Mouse (Mus musculus) kidney, postnatal 0 days (tissue): Measurements from ENCODE around the gene Ccdc71. TPM values are rescaled to one million over a fixed set of nuclear protein-coding genes. Genes with fewer than 3 reads are reported as not detected.

Experiments
- ATAC-seq: fragments of 200-750 bp; cut with Nextera tagmentation; replicated peaks from 2 replicates; pipeline ENCODE4 v1.8.0; 2017; ENCODE audit warnings: low read depth, moderate number of reproducible peaks, moderate TSS enrichment, moderate library complexity; ENCODE audit not compliant: low FRiP score
- DNase-seq: peaks from one replicate; pipeline ENCODE4 v3.0.0-alpha.2; 2016; ENCODE audit warnings: low spot score
- H3K27ac ChIP-seq: fragments of 300-500 bp; sonication (generic); 2 replicates; pipeline ENCODE4 v1.5.1; 2014; ENCODE audit warnings: mild to moderate bottlenecking
- H3K27me3 ChIP-seq: fragments of 300-500 bp; sonication (generic); 2 replicates; pipeline ENCODE4 v1.6.1; 2014; ENCODE audit warnings: low read length, mixed read lengths; ENCODE audit not compliant: insufficient read depth
- H3K36me3 ChIP-seq: fragments of 300-500 bp; sonication (generic); 2 replicates; pipeline ENCODE4 v1.6.1; 2014; ENCODE audit warnings: low read length, mixed read lengths; ENCODE audit not compliant: insufficient read depth
- H3K4me1 ChIP-seq: fragments of 300-500 bp; sonication (generic); replicated peaks from 2 replicates; pipeline ENCODE4 v1.6.1; 2014; ENCODE audit warnings: antibody characterized with exemption, low read length, mixed read lengths; ENCODE audit not compliant: insufficient read depth
- H3K4me2 ChIP-seq: fragments of 300-500 bp; sonication (generic); 2 replicates; pipeline ENCODE4 v1.6.1; 2014; ENCODE audit warnings: mild to moderate bottlenecking, low read length, moderate library complexity, mixed read lengths
- H3K4me3 ChIP-seq: fragments of 300-500 bp; sonication (generic); replicated peaks from 2 replicates; pipeline ENCODE4 v1.5.1; 2014; ENCODE audit warnings: low read depth, low read length
- H3K9ac ChIP-seq: fragments of 300-500 bp; sonication (generic); 2 replicates; pipeline ENCODE4 v1.6.1; 2014; ENCODE audit warnings: low read depth, low read length
- H3K9me3 ChIP-seq: fragments of 300-500 bp; sonication (generic); replicated peaks from 2 replicates; pipeline ENCODE4 v1.6.1; 2016; ENCODE audit warnings: low read length, inconsistent platforms, mixed read lengths
- CTCF ChIP-seq: IDR thresholded peaks from 2 replicates; pipeline ENCODE4 v1.5.1; 2016; ENCODE audit warnings: antibody characterized with exemption, low read depth, mild to moderate bottlenecking, moderate library complexity
- WGBS: fragments of 180-500 bp; shearing (Covaris S2); extraction: QIAGEN DNeasy Blood & Tissue Kit; methylation state at CpG from one replicate; pipeline ENCODE4 v1.1.7; 2014; 5-methylcytosine and 5-hydroxymethylcytosine counted together
- polyA plus RNA-seq: library from polyadenylated mRNA; unstranded; fragments of >200 nt; fragmentation: Nextera tagmentation; extraction: Ambion mirVana; gene quantifications from 2 replicates; pipeline ENCODE4 v1.2.1, GENCODE M21; 2015

The Ccdc71 gene
- polyA plus RNA-seq, result 49.5 and 55.3 TPM in 2 replicates

GRCm38 (mm10) chr9:108460319-108461178, at the start of gene Ccdc71:
Ccdc71 (plus strand) TSS chr9:108460527.
- H3K4me2 ChIP-seq, result peak within 1 kb of the TSS; percentile 85
- peaks cover 24% of the 10 kb centered on the region; the same call in 1 of the 2 replicates for H3K36me3 ChIP-seq
- 0% methylated on average over 49 of the region's 52 CpGs for WGBS
- H3K27me3 ChIP-seq, result no peaks in the 10 kb centered on the region
- TF ChIP-seq CTCF, result 0 out of 2 replicates have a peak, but pooled peaks have one; percentile 1
- DNase-seq, result peak; percentile 89
- H3K9me3 ChIP-seq, result no peaks in the 10 kb centered on the region
- peak; percentile 80 for ATAC-seq
- H3K4me1 ChIP-seq, result peaks cover 16% of the 10 kb centered on the region
- peak within 1 kb of the TSS; percentile 84 for H3K9ac ChIP-seq
- peak within 1 kb of the TSS; percentile 92 for H3K27ac ChIP-seq
- H3K4me3 ChIP-seq, result peak within 1 kb of the TSS; percentile 76

GRCm38 (mm10) chr9:108411381-108411942, 48.9 kb upstream of the Ccdc71 start:
- Histone ChIP-seq H3K9ac (no peak overlapping the region), H3K4me3 (no peak overlapping the region), H3K4me2 (no peak overlapping the region), H3K9me3 (no peaks in the 10 kb centered on the region), H3K36me3 (no peaks in the 10 kb centered on the region), H3K27ac (no peak overlapping the region), H3K27me3 (no peaks in the 10 kb centered on the region), H3K4me1 (no peaks in the 10 kb centered on the region)
- DNase-seq (no peak), ATAC-seq (no peak)
- 77% methylated on average over 9 of the region's 9 CpGs for WGBS
- no peak for TF ChIP-seq CTCF

GRCm38 (mm10) chr9:108412221-108412620, 48.1 kb upstream of the Ccdc71 start:
- TF ChIP-seq CTCF, result peak; percentile 53
- no peak overlapping the region for H3K9ac ChIP-seq
- ATAC-seq, result no peak
- no peaks in the 10 kb centered on the region for H3K4me1 ChIP-seq
- WGBS, result 72% methylated on average over 1 of the region's 1 CpGs
- H3K27ac ChIP-seq, result no peak overlapping the region
- H3K27me3 ChIP-seq, result no peaks in the 10 kb centered on the region
- H3K9me3 ChIP-seq, result no peaks in the 10 kb centered on the region
- no peak for DNase-seq
- no peak overlapping the region for H3K4me3 ChIP-seq
- H3K4me2 ChIP-seq, result no peak overlapping the region
- H3K36me3 ChIP-seq, result no peaks in the 10 kb centered on the region

GRCm38 (mm10) chr9:108428384-108428783, 31.9 kb upstream of the Ccdc71 start, which contains the start of gene Ccdc36:
Ccdc36 (minus strand) TSS chr9:108428484.
- ATAC-seq (no peak), DNase-seq (no peak)
- Histone ChIP-seq H3K27me3 (no peaks in the 10 kb centered on the region), H3K4me3 (no peak within 1 kb of the TSS), H3K4me2 (no peak within 1 kb of the TSS), H3K27ac (no peak within 1 kb of the TSS), H3K9me3 (no peaks in the 10 kb centered on the region), H3K9ac (no peak within 1 kb of the TSS), H3K36me3 (no peaks in the 10 kb centered on the region), H3K4me1 (no peaks in the 10 kb centered on the region)
- no peak for TF ChIP-seq CTCF

- Histone ChIP-seq H3K27me3 (no peaks in the 10 kb centered on the region), H3K4me1 (no peaks in the 10 kb centered on the region), H3K9me3 (no peaks in the 10 kb centered on the region), H3K4me3 (peak overlapping the region; percentile 26), H3K4me2 (peak overlapping the region; percentile 53), H3K9ac (0 out of 2 replicates have a peak overlapping the region, but pooled peaks have one; percentile 1), H3K36me3 (no peaks in the 10 kb centered on the region), H3K27ac (no peak overlapping the region)
- WGBS, result 52% methylated on average over 32 of the region's 32 CpGs
- TF ChIP-seq CTCF, result no peak
- ATAC-seq (peak; percentile 63; the same call in 1 of the 2 replicates), DNase-seq (peak; percentile 73)
Measured at GRCm38 (mm10) chr9:108431431-108432067, 28.8 kb upstream of the Ccdc71 start.

GRCm38 (mm10) chr9:108436182-108436581, 24.1 kb upstream of the Ccdc71 start, which contains the start of gene BC048562:
BC048562 (plus strand) TSS chr9:108436482.
- WGBS, result 74% methylated on average over 3 of the region's 3 CpGs
- H3K9ac ChIP-seq, result no peak within 1 kb of the TSS
- no peak for TF ChIP-seq CTCF
- H3K27me3 ChIP-seq, result no peaks in the 10 kb centered on the region
- H3K4me2 ChIP-seq, result no peak within 1 kb of the TSS
- ATAC-seq, result no peak
- H3K36me3 ChIP-seq, result no peaks in the 10 kb centered on the region
- H3K4me1 ChIP-seq, result no peaks in the 10 kb centered on the region
- no peaks in the 10 kb centered on the region for H3K9me3 ChIP-seq
- DNase-seq, result no peak
- no peak within 1 kb of the TSS for H3K4me3 ChIP-seq
- H3K27ac ChIP-seq, result no peak within 1 kb of the TSS
